In genomic region chr4:125127305-125128084, GRCm38 (mm10) we compare ENCODE assay signal across 8 mouse cellular contexts. TPM values are rescaled to one million over a fixed set of nuclear protein-coding genes. Genes with fewer than 3 reads are reported as not detected.
DNase-seq lines count a peak whose midpoint lies in the region; ATAC-seq and TF ChIP-seq lines count a peak whose summit lies in the region.

TSS of gene Zc3h12a (minus strand) at chr4:125127840.

- H3K9ac ChIP-seq in forebrain, embryonic 16.5 days (replicated peaks; ENCODE audit: low read depth, low read length), result peak within 1 kb of the TSS; percentile 67

- WGBS in cerebellum, adult 2 months, result 1% methylated on average over 62 of the region's 62 CpGs
- 2% methylated on average over 60 of the region's 62 CpGs for WGBS in forebrain, embryonic 16.5 days
- WGBS in hindbrain, embryonic 10.5 days, result 2% methylated on average over 62 of the region's 62 CpGs

- H3K4me1 ChIP-seq in cerebellum, adult 2 months (ENCODE audit: control insufficient read depth, insufficient read depth, low read length), result no peaks in the 10 kb centered on the region; the same call in 1 of the 2 replicates
- peaks cover 12% of the 10 kb centered on the region for H3K4me1 ChIP-seq in forebrain, embryonic 16.5 days (replicated peaks; ENCODE audit: control insufficient read depth, insufficient read depth, low read length)
- H3K4me1 ChIP-seq in hindbrain, embryonic 10.5 days (replicated peaks), result peaks cover 57% of the 10 kb centered on the region

- no peak for TF ChIP-seq POLR2A in cerebellum, adult 2 months (IDR thresholded peaks at IDR 0.05; ENCODE audit: borderline replicate concordance, insufficient read depth, low read length)

- H3K9me3 ChIP-seq in forebrain, embryonic 16.5 days (ENCODE audit: control insufficient read depth, low read length), result no peaks in the 10 kb centered on the region
- no peaks in the 10 kb centered on the region for H3K9me3 ChIP-seq in hindbrain, embryonic 10.5 days

- H3K36me3 ChIP-seq in forebrain, embryonic 16.5 days (ENCODE audit: control insufficient read depth, insufficient read depth), result no peaks in the 10 kb centered on the region
- H3K36me3 ChIP-seq in hindbrain, embryonic 10.5 days, result no peaks in the 10 kb centered on the region

- TF ChIP-seq CTCF in cerebellum, adult 2 months (IDR thresholded peaks at IDR 0.05; ENCODE audit: borderline replicate concordance, insufficient read depth, low read depth, low read length), result no peak

- peak; percentile 96 for DNase-seq in NIH3T3 (ENCODE audit: low read depth)
- DNase-seq in cerebellum, adult 2 months, result peak; percentile 59 to 62
- peak; percentile 88 for DNase-seq in hindbrain, embryonic 10.5 days (ENCODE audit: low spot score)
- peak; percentile 56 to 63 for DNase-seq in layer of hippocampus, postnatal 14 days (ENCODE audit: low spot score in 2 of 2)
- DNase-seq in retina, postnatal 7 days (ENCODE audit: low read depth, low spot score), result peak; percentile 62
- DNase-seq in urinary bladder, postnatal 10 days (ENCODE audit: low spot score), result peak; percentile 76

- peak; percentile 85 for ATAC-seq in forebrain, embryonic 16.5 days
- ATAC-seq in megakaryocyte, adult 5-6 weeks (ENCODE audit: poor library complexity, severe bottlenecking), result peak; percentile 73

- H3K27ac ChIP-seq in cerebellum, adult 2 months (ENCODE audit: insufficient read depth, low read length), result no peak within 1 kb of the TSS
- H3K27ac ChIP-seq in forebrain, embryonic 16.5 days (ENCODE audit: low read length), result no peak within 1 kb of the TSS
- peak within 1 kb of the TSS; percentile 78 for H3K27ac ChIP-seq in hindbrain, embryonic 10.5 days

- no peaks in the 10 kb centered on the region for H3K27me3 ChIP-seq in cerebellum, adult 2 months (ENCODE audit: control insufficient read depth, insufficient read depth, low read length)
- H3K27me3 ChIP-seq in forebrain, embryonic 16.5 days (replicated peaks; ENCODE audit: control insufficient read depth, insufficient read depth, low read length), result peaks cover 16% of the 10 kb centered on the region
- peaks cover 52% of the 10 kb centered on the region for H3K27me3 ChIP-seq in hindbrain, embryonic 10.5 days (ENCODE audit: insufficient read depth, poor library complexity, severe bottlenecking)

- peak within 1 kb of the TSS; percentile 96 for H3K4me2 ChIP-seq in forebrain, embryonic 16.5 days (ENCODE audit: low read length)

- peak within 1 kb of the TSS; percentile 49 for H3K4me3 ChIP-seq in cerebellum, adult 2 months (replicated peaks; ENCODE audit: insufficient read depth, low read depth, low read length)
- H3K4me3 ChIP-seq in forebrain, embryonic 16.5 days (replicated peaks; ENCODE audit: low read length), result peak within 1 kb of the TSS; percentile 65
- peak within 1 kb of the TSS; percentile 86 for H3K4me3 ChIP-seq in hindbrain, embryonic 10.5 days

RNA-seq across cellular contexts. Expression of gene Zc3h12a, which starts in this region (rescaled TPM):
- polyA plus RNA-seq in cerebellum, adult 2 months (2012; rRNA removed), result 1.2 and 1.3 TPM in 2 replicates
- polyA plus RNA-seq in forebrain, embryonic 16.5 days (2015; fragmentation: Nextera tagmentation; extraction: Ambion mirVana), result 0.13 TPM in 1 of 2 replicates, not detected in the other
- polyA plus RNA-seq in hindbrain, embryonic 10.5 days (2016; fragmentation: Nextera tagmentation; extraction: Ambion mirVana), result 0.20 and 0.65 TPM in 2 replicates
- 1 to 10 TPM; 1.2 to 1.9 TPM for total RNA-seq in layer of hippocampus, postnatal 14 days (2021)
- 10.4 and 11.1 TPM in 2 replicates for total RNA-seq in megakaryocyte, adult 5-6 weeks (2015)
- 3.9 and 5.9 TPM in 2 replicates for total RNA-seq in megakaryocyte, adult 5-6 weeks (2017)

Comparison
In these comparisons a context has a peak if more than half of its experiments do, and no peak if none do; other contexts are left out.
1. Peak in ATAC-seq, H3K4me3 ChIP-seq, H3K9ac ChIP-seq and H3K4me2 ChIP-seq in forebrain, embryonic 16.5 days; RNA of the gene not detected or under 1 TPM.
2. Peak in DNase-seq, H3K4me3 ChIP-seq and H3K27ac ChIP-seq in hindbrain, embryonic 10.5 days; RNA of the gene not detected or under 1 TPM.